Mouse (Mus musculus) B cell, adult 62 days (primary cell): ENCODE results near the gene Tff2. TPM values are rescaled to one million over a fixed set of nuclear protein-coding genes. Genes with fewer than 3 reads are reported as not detected.

Experiments
- total RNA-seq: library from RNA; stranded (reverse); gene quantifications from 4 replicates; pipeline ENCODE4 v1.2.4, GENCODE M21; 2023

Gene Tff2
- not detected in 4 replicates for total RNA-seq

GRCm38 (mm10) chr17:31144040-31145037 is at the start of gene Tff2:
Gene Tff2 (minus strand): TSS chr17:31144282.

GRCm38 (mm10) chr17:31165127-31165526 is 21.0 kb upstream of the Tff2 start, which contains the start of gene Tff1:
Gene Tff1 (minus strand): TSS chr17:31165277.

DNA sequence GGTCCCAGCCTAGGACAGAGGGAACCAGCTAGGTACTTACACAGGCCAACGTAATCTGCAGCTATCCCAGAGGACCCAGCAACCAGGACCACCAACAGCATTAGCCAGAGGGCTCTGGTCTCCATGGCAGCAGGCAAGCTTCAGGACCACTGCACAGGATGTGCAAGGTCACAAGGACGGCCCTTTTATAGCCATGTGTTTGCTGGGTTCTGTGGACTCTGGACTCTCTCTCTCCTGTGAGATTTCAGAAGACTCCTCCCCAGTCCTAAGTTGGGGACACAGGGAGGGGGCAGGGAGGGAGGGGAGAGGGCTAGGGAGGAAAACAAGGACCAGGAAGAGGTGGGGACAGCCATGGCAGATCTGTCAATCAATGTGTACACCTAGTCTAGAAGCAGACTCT is 14.6 kb downstream of the Tff2 start, which contains the start of gene Tff3:
Gene Tff3 (minus strand): TSS at position 195 of the 400 bp plus-strand sequence.

Other genes starting within 250 kb of the Tff2 start
- not detected in 4 replicates for gene Glp1r, start 242.5 kb downstream of the Tff2 start, total RNA-seq
- gene Umodl1, start 189.6 kb downstream of the Tff2 start, total RNA-seq = not detected in 4 replicates
- 125 to 170 TPM (median 138 TPM) in 4 replicates for gene Abcg1, start 86.6 kb downstream of the Tff2 start, total RNA-seq
- gene Tff3, start 14.6 kb downstream of the Tff2 start, total RNA-seq = not detected in 4 replicates
- gene Tff1, start 21.0 kb upstream of the Tff2 start, total RNA-seq = not detected in 4 replicates
- 0.21 to 0.66 TPM (median 0.25 TPM) in 3 of 4 replicates, not detected in the other for gene Tmprss3, start 54.7 kb upstream of the Tff2 start, total RNA-seq
- gene Ubash3a, start 63.6 kb upstream of the Tff2 start, total RNA-seq = 0.36 to 0.66 TPM (median 0.50 TPM) in 3 of 4 replicates, not detected in the other
- 0.75 to 1.4 TPM (median 0.98 TPM) in 3 of 4 replicates, not detected in the other for gene Rsph1, start 133.1 kb upstream of the Tff2 start, total RNA-seq
- gene Slc37a1, start 142.5 kb upstream of the Tff2 start, total RNA-seq = 34.1 to 44.3 TPM (median 43.1 TPM) in 4 replicates
- not detected in 4 replicates for gene Pde9a, start 241.9 kb upstream of the Tff2 start, total RNA-seq